Mouse (Mus musculus) MEL (cell line): ENCODE data around the gene Slc24a1. TPM values are rescaled to one million over a fixed set of nuclear protein-coding genes. Genes with fewer than 3 reads are reported as not detected.

Experiments
- DNase-seq: peaks from one replicate; pipeline ENCODE4 v3.0.0; 2011; ENCODE audit warnings: low read depth, low spot score
- H3K27ac ChIP-seq: 2 replicates; pipeline ENCODE4 v1.5.1; 2012; ENCODE audit warnings: low read depth, mild to moderate bottlenecking, control low read depth, low read length, moderate library complexity; ENCODE audit not compliant: control insufficient read depth
- H3K27me3 ChIP-seq, 2 experiments: fragments of 150-350 bp in 1 of 2; sonication (generic) in 1 of 2; 2 replicates each; pipeline ENCODE4 v1.6.1; 2012; ENCODE audit warnings: low read length in 2 of 2, mild to moderate bottlenecking in 2 of 2, improper control_type of control experiment in 1 of 2, moderate library complexity in 1 of 2; ENCODE audit not compliant: insufficient read depth in 2 of 2, control insufficient read depth in 1 of 2
- H3K36me3 ChIP-seq, 2 experiments: 2 replicates each; pipeline ENCODE4 v1.6.1; 2012 to 2014; ENCODE audit warnings: low read length in 2 of 2, improper control_type of control experiment in 1 of 2, inconsistent platforms in 1 of 2, mild to moderate bottlenecking in 1 of 2; ENCODE audit not compliant: insufficient read depth in 2 of 2, control insufficient read depth in 1 of 2
- H3K4me1 ChIP-seq, 2 experiments: fragments of 150-350 bp in 1 of 2; sonication (generic) in 1 of 2; 2 replicates each; pipeline ENCODE4 v1.6.1; 2012; ENCODE audit warnings: low read length in 2 of 2, improper control_type of control experiment in 1 of 2, mild to moderate bottlenecking in 1 of 2; ENCODE audit not compliant: insufficient read depth in 2 of 2, control insufficient read depth in 1 of 2
- H3K4me3 ChIP-seq, 2 experiments: fragments of 150-350 bp in 1 of 2; sonication (generic) in 1 of 2; 2 replicates each; pipeline ENCODE4 v1.5.1; 2012; ENCODE audit warnings: low read depth in 2 of 2, low read length in 2 of 2, mild to moderate bottlenecking in 2 of 2, moderate library complexity in 2 of 2, control low read depth in 1 of 2, improper control_type of control experiment in 1 of 2; ENCODE audit not compliant: control insufficient read depth in 1 of 2, insufficient read depth in 1 of 2
- H3K79me2 ChIP-seq: 2 replicates; pipeline ENCODE4 v1.6.1; 2012; ENCODE audit warnings: mild to moderate bottlenecking, low read length, moderate library complexity; ENCODE audit not compliant: control insufficient read depth, poor library complexity, insufficient read depth
- H3K9ac ChIP-seq: 2 replicates; pipeline ENCODE4 v1.6.1; 2012; ENCODE audit warnings: low read depth, mild to moderate bottlenecking, control low read depth, low read length, moderate library complexity; ENCODE audit not compliant: control insufficient read depth, poor library complexity, severe bottlenecking
- H3K9me3 ChIP-seq: fragments of 150-350 bp; sonication (generic); replicated peaks from 2 replicates; pipeline ENCODE4 v1.6.1; 2012; ENCODE audit warnings: mild to moderate bottlenecking, low read length, improper control_type of control experiment, moderate library complexity; ENCODE audit not compliant: insufficient read depth
- CHD1 ChIP-seq: IDR thresholded peaks from 2 replicates; pipeline ENCODE4 v1.6.1; 2012; ENCODE audit warnings: low read depth, mild to moderate bottlenecking, inconsistent platforms, low read length, improper control_type of control experiment
- ELF1 ChIP-seq: IDR thresholded peaks from 2 replicates; pipeline ENCODE4 v1.6.1; 2014; ENCODE audit warnings: low read depth, mild to moderate bottlenecking, inconsistent platforms, low read length, improper control_type of control experiment, moderate library complexity
- GABPA ChIP-seq: IDR thresholded peaks from 2 replicates; pipeline ENCODE4 v1.6.1; 2012; ENCODE audit warnings: low read depth, mild to moderate bottlenecking, inconsistent platforms, low read length, improper control_type of control experiment, moderate library complexity
- MAFK ChIP-seq: IDR thresholded peaks from 2 replicates; pipeline ENCODE4 v1.6.1; 2011; ENCODE audit warnings: low read depth, mild to moderate bottlenecking, low read length, improper control_type of control experiment, borderline replicate concordance
- MEF2A ChIP-seq: IDR thresholded peaks from 2 replicates; pipeline ENCODE4 v1.6.1; 2014; ENCODE audit warnings: low read depth, mild to moderate bottlenecking, inconsistent platforms, low read length, improper control_type of control experiment; ENCODE audit not compliant: poor library complexity, insufficient replicate concordance, severe bottlenecking; ENCODE audit errors: extremely low read depth
- MXI1 ChIP-seq: IDR thresholded peaks from 2 replicates; pipeline ENCODE4 v1.6.1; 2011; ENCODE audit warnings: mild to moderate bottlenecking, low read depth, low read length, improper control_type of control experiment
- MYC ChIP-seq: IDR thresholded peaks from 2 replicates; pipeline ENCODE4 v1.6.1; 2011; ENCODE audit warnings: low read depth, mild to moderate bottlenecking, low read length, improper control_type of control experiment, moderate library complexity
- NRF1 ChIP-seq: IDR thresholded peaks from 2 replicates; pipeline ENCODE4 v1.6.1; 2014; ENCODE audit warnings: low read depth, mild to moderate bottlenecking, inconsistent platforms, low read length, improper control_type of control experiment, moderate library complexity; ENCODE audit not compliant: poor library complexity, insufficient read depth, severe bottlenecking
- POLR2AphosphoS2 ChIP-seq: IDR thresholded peaks from 2 replicates; pipeline ENCODE4 v1.6.1; 2011; ENCODE audit warnings: low read length, improper control_type of control experiment
- POLR2AphosphoS5 ChIP-seq: IDR thresholded peaks from 2 replicates; pipeline ENCODE4 v1.6.1; 2012; ENCODE audit warnings: low read depth, borderline replicate concordance, mild to moderate bottlenecking, inconsistent platforms, low read length, moderate library complexity, mixed read lengths
- RCOR1 ChIP-seq: IDR thresholded peaks from 2 replicates; pipeline ENCODE4 v1.6.1; 2012; ENCODE audit warnings: low read depth, mild to moderate bottlenecking, inconsistent platforms, low read length, improper control_type of control experiment
- TBP ChIP-seq: IDR thresholded peaks from 2 replicates; pipeline ENCODE4 v1.8.0; 2011; ENCODE audit warnings: low read depth, low read length, improper control_type of control experiment
- ZC3H11A ChIP-seq: IDR thresholded peaks from 2 replicates; pipeline ENCODE4 v1.6.1; 2012; ENCODE audit warnings: low read depth, mild to moderate bottlenecking, inconsistent platforms, low read length, improper control_type of control experiment
- ZNF384 ChIP-seq: IDR thresholded peaks from 2 replicates; pipeline ENCODE4 v1.6.1; 2012; ENCODE audit warnings: low read depth, mild to moderate bottlenecking, inconsistent platforms, low read length, improper control_type of control experiment
- polyA plus RNA-seq, 2 experiments: library from polyadenylated mRNA; stranded (reverse) in 1 of 2; unstranded in 1 of 2; fragments of >175 nt in 1 of 2; fragments of >200 nt in 1 of 2; gene quantifications; 2 replicates each; pipeline versions ENCODE4 v1.2.1 to v1.2.4; 2012; ENCODE audit warnings: low replicate concordance in 2 of 2, low read depth in 1 of 2; ENCODE audit not compliant: insufficient read length in 2 of 2, insufficient read depth in 1 of 2, missing spikeins in 1 of 2
- total RNA-seq: library from RNA; depleted of rRNA; stranded (reverse); fragments of 300-350 nt; gene quantifications from 2 replicates; pipeline ENCODE4 v1.2.3, GENCODE M21; 2012

The Slc24a1 gene
- total and polyA plus RNA-seq, 3 experiments, result 0.07 TPM; not detected in 2

DNA sequence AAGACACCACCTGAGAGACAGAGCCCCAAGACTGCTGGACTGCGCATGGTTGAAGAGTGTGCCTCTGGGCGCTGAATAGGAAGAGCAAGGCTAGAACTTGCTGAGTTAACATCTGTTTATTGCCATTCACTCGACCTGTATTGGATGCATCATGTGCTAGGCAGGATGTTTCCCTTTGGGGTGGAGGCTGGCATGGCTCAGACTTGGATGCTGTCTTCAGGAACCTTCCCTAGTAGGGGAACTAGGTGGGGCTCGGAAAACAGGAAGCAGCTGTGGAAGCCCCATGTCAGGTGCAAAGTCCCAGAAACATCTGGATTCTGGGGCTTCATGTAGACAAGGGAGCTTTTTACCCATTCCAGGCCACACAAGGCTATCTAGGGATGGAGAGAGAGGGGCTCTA, 21.2 kb downstream of the Slc24a1 start:
- H3K36me3 ChIP-seq, result no peaks in the 10 kb centered on the region; a peak in 1 of 4 replicates
- no peaks in the 10 kb centered on the region for H3K27me3 ChIP-seq
- no peak for DNase-seq
- H3K4me3 ChIP-seq, result no peak overlapping the region
- H3K9ac ChIP-seq, result no peak overlapping the region
- peaks cover 0 to 24% of the 10 kb centered on the region in 2 experiments; a peak in 2 of 4 replicates for H3K4me1 ChIP-seq
- H3K79me2 ChIP-seq, result no peaks in the 10 kb centered on the region
- no peaks in the 10 kb centered on the region for H3K9me3 ChIP-seq
- no peak overlapping the region for H3K27ac ChIP-seq
- TF ChIP-seq POLR2AphosphoS5 (no peak), NRF1 (no peak), MXI1 (no peak), ZNF384 (no peak), RCOR1 (no peak), MYC (no peak), ELF1 (no peak), CHD1 (no peak), ZC3H11A (no peak), MEF2A (no peak), TBP (no peak)

- H3K27me3 ChIP-seq, result no peaks in the 10 kb centered on the region
- TF ChIP-seq MAFK (0 out of 2 replicates have a peak, but pooled peaks have one; percentile 5), GABPA (no peak), POLR2AphosphoS2 (peak; percentile 15; the same call in 1 of the 2 replicates)
- H3K36me3 ChIP-seq, result peaks cover 0 to under 1% of the 10 kb centered on the region in 2 experiments; a peak in 1 of 4 replicates
- H3K4me1 ChIP-seq, result 0 out of 4 replicates have a peak, but pooled peaks cover 0 to 9% of the 10 kb centered on the region in 2 experiments
- no peak overlapping the region for H3K4me3 ChIP-seq
- no peak overlapping the region for H3K9ac ChIP-seq
- no peak for DNase-seq
- no peaks in the 10 kb centered on the region for H3K79me2 ChIP-seq
- no peak overlapping the region for H3K27ac ChIP-seq
- no peaks in the 10 kb centered on the region for H3K9me3 ChIP-seq
Measured at GRCm38 (mm10) chr9:64926201-64926991, 25.0 kb downstream of the Slc24a1 start.
